Mouse (Mus musculus) hindbrain, embryonic 11.5 days (tissue): ENCODE results near the gene Map3k20. TPM values are rescaled to one million over a fixed set of nuclear protein-coding genes. Genes with fewer than 3 reads are reported as not detected.

Experiments used
- ATAC-seq: fragments of 200-750 bp; cut with Nextera tagmentation; 2 replicates; pipeline ENCODE4 v1.8.0; 2017; ENCODE audit warnings: mild to moderate bottlenecking, moderate TSS enrichment, moderate library complexity; ENCODE audit not compliant: low FRiP score
- DNase-seq: peaks from one replicate; pipeline ENCODE4 v3.0.0-alpha.2; 2015; ENCODE audit warnings: low spot score
- H3K27ac ChIP-seq: fragments of 300-500 bp; sonication (generic); 2 replicates; pipeline ENCODE4 v1.5.1; 2014; ENCODE audit warnings: mild to moderate bottlenecking, low read depth, low read length
- H3K27me3 ChIP-seq: fragments of 300-500 bp; sonication (generic); 2 replicates; pipeline ENCODE4 v1.6.1; 2014; ENCODE audit warnings: mild to moderate bottlenecking, low read length, moderate library complexity, mixed read lengths; ENCODE audit not compliant: control insufficient read depth, insufficient read depth
- H3K36me3 ChIP-seq: fragments of 300-500 bp; sonication (generic); 2 replicates; pipeline ENCODE4 v1.6.1; 2014; ENCODE audit warnings: mild to moderate bottlenecking, low read length, moderate library complexity, mixed read lengths; ENCODE audit not compliant: control insufficient read depth, insufficient read depth
- H3K4me1 ChIP-seq: fragments of 300-500 bp; sonication (generic); replicated peaks from 2 replicates; pipeline ENCODE4 v1.6.1; 2014; ENCODE audit warnings: low read length, mixed read lengths; ENCODE audit not compliant: control insufficient read depth, insufficient read depth
- H3K4me2 ChIP-seq: fragments of 300-500 bp; sonication (generic); replicated peaks from 2 replicates; pipeline ENCODE4 v1.6.1; 2014; ENCODE audit warnings: mild to moderate bottlenecking, low read depth, low read length
- H3K4me3 ChIP-seq: fragments of 300-500 bp; sonication (generic); 2 replicates; pipeline ENCODE4 v1.5.1; 2014; ENCODE audit warnings: low read depth, low read length
- H3K9ac ChIP-seq: fragments of 300-500 bp; sonication (generic); 2 replicates; pipeline ENCODE4 v1.6.1; 2014; ENCODE audit warnings: low read depth, low read length
- H3K9me3 ChIP-seq: fragments of 300-500 bp; sonication (generic); 2 replicates; pipeline ENCODE4 v1.6.1; 2016; ENCODE audit warnings: low read length; ENCODE audit not compliant: control insufficient read depth
- WGBS: fragments of 180-500 bp; shearing (Covaris S2); extraction: QIAGEN DNeasy Blood & Tissue Kit; methylation state at CpG from one replicate; pipeline ENCODE4 v1.1.7; 2014; 5-methylcytosine and 5-hydroxymethylcytosine counted together
- polyA plus RNA-seq: library from polyadenylated mRNA; unstranded; fragments of >200 nt; fragmentation: Nextera tagmentation; extraction: Ambion mirVana; gene quantifications from 2 replicates; pipeline ENCODE4 v1.2.1, GENCODE M21; 2014

Map3k20 gene
- 9.1 and 11.0 TPM in 2 replicates for polyA plus RNA-seq

DNA sequence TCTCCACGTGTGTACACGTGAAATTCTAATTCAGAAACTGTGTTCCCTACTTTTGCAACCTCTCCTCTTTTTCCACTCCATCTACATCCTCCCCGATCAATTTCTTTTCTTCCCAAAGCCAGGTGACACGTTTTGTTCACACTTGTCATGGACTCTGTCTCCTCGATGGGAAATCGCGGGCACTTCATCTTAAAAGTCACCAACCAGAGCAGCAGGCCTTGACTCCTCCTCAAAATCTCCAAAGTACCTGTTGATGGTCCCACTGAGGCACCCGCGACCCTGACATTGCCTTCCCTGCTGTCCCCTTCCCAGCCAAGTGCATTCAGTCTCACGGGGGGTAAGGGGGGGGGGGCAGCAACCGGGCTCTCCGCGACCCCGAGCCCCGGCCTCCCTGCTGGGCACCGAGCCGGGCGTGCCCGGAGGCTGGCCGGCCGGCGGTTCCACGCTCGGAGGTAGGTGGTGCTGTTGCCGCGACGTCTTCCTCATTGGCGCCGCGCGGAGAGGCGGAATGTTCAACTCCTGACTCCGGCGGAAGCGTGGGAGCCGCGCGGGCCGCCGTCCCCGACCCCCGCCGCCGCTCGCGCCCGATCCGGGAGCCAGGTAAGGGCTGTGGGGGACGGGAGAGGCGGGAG, at the start of gene Map3k20:
Map3k20 (plus strand) TSS at position 382 of the 632 bp plus-strand sequence.
- Histone ChIP-seq H3K9ac (peak within 1 kb of the TSS; percentile 83), H3K27me3 (no peaks in the 10 kb centered on the region), H3K4me2 (peak within 1 kb of the TSS; percentile 88), H3K27ac (no peak within 1 kb of the TSS), H3K4me1 (no peaks in the 10 kb centered on the region), H3K4me3 (peak within 1 kb of the TSS; percentile 83), H3K36me3 (no peaks in the 10 kb centered on the region), H3K9me3 (no peaks in the 10 kb centered on the region)
- WGBS: 3% methylated on average over 32 of the region's 50 CpGs
- DNase-seq (peak; percentile 82), ATAC-seq (peak; percentile 80)

DNA sequence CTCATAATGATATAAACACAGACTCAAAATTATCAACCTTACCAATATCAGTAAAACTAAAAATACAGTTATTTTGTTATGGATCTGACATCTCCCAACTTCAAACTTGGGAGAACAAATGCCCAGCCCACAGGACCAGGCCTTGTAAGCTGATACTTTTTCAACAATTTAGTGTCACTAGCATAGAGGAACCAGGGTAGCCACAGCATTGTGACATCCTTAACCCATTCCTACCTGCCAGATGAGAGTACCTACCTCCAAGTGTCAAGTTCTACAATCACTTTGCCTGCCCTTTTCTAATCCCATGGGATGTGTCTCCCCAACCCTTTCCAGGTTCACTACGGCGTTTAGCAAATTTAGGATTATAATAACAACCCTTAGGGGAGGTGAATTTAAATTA, 47.0 kb upstream of the Map3k20 start:
- WGBS: 89% methylated on average over 2 of the region's 2 CpGs
- no peaks in the 10 kb centered on the region for H3K27me3 ChIP-seq
- no peak overlapping the region for H3K4me3 ChIP-seq
- ATAC-seq (no peak), DNase-seq (no peak)
- no peaks in the 10 kb centered on the region for H3K36me3 ChIP-seq
- no peak overlapping the region for H3K27ac ChIP-seq
- no peaks in the 10 kb centered on the region for H3K4me1 ChIP-seq
- no peak overlapping the region for H3K9ac ChIP-seq
- H3K9me3 ChIP-seq: no peaks in the 10 kb centered on the region
- H3K4me2 ChIP-seq: no peak overlapping the region

- Histone ChIP-seq H3K27ac (no peak overlapping the region), H3K4me2 (no peak overlapping the region), H3K9ac (no peak overlapping the region), H3K4me3 (no peak overlapping the region), H3K4me1 (no peaks in the 10 kb centered on the region), H3K9me3 (no peaks in the 10 kb centered on the region), H3K27me3 (no peaks in the 10 kb centered on the region), H3K36me3 (no peaks in the 10 kb centered on the region)
- 77% methylated on average over 11 of the region's 11 CpGs for WGBS
- ATAC-seq (no peak), DNase-seq (no peak)
These were observed 46.5 kb upstream of the Map3k20 start for GRCm38 (mm10) chr2:72238925-72239324.

DNA sequence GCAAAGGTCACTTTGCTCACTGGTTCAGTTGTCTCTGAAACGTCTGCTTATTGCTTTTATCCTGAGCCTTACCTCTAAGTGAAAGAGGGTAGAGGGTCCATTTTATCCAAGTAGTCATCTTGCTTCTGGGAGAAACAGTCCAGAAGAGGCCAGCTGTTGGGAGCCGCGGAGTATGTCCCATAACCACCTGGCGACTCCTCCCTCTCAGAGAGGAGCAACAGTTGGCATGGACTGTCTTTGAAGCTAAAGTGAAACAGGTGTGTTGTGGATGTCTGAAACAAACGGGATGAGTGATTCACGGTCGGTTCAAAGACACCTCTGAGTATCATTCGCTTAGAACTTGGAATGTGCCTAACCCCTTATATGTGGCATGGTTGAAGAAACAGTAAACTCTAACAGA, 46.0 kb upstream of the Map3k20 start:
- no peak overlapping the region for H3K4me3 ChIP-seq
- no peak for DNase-seq
- no peaks in the 10 kb centered on the region for H3K9me3 ChIP-seq
- ATAC-seq: no peak
- no peak overlapping the region for H3K27ac ChIP-seq
- no peak overlapping the region for H3K4me2 ChIP-seq
- H3K27me3 ChIP-seq: no peaks in the 10 kb centered on the region
- no peak overlapping the region for H3K9ac ChIP-seq
- no peaks in the 10 kb centered on the region for H3K4me1 ChIP-seq
- WGBS: 87% methylated on average over 8 of the region's 8 CpGs
- H3K36me3 ChIP-seq: no peaks in the 10 kb centered on the region

DNA sequence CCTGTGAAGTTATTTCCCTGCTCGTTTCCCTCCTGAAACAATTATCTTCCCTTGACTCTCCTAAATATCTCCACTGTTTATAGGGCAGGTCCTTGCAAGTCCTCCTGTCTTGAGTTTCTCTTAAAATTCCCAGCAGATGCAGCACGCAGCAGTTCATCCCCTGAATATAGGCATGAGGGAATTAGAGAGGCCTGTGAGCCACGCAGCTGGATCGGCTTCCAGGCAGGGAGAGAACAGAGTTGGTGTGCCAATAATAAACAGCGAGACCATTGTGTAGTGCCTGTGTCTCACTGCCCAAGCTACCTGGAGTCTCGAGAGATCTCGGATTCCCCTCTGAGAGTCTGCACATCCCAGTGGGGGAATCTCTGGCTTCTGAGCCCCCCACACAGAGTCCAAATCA, 45.4 kb upstream of the Map3k20 start:
- Histone ChIP-seq H3K36me3 (no peaks in the 10 kb centered on the region), H3K4me1 (no peaks in the 10 kb centered on the region), H3K4me2 (no peak overlapping the region), H3K4me3 (no peak overlapping the region), H3K27ac (no peak overlapping the region), H3K27me3 (no peaks in the 10 kb centered on the region), H3K9ac (no peak overlapping the region), H3K9me3 (no peaks in the 10 kb centered on the region)
- WGBS: 68% methylated on average over 7 of the region's 7 CpGs
- no peak for ATAC-seq
- no peak for DNase-seq

- no peak for ATAC-seq
- no peak overlapping the region for H3K4me2 ChIP-seq
- WGBS: 81% methylated on average over 7 of the region's 7 CpGs
These were observed 44.7 kb upstream of the Map3k20 start for GRCm38 (mm10) chr2:72240691-72241090.

GRCm38 (mm10) chr2:72241714-72242472, 43.5 kb upstream of the Map3k20 start:
- H3K36me3 ChIP-seq: no peaks in the 10 kb centered on the region
- no peaks in the 10 kb centered on the region for H3K9me3 ChIP-seq
- no peaks in the 10 kb centered on the region for H3K27me3 ChIP-seq
- no peak overlapping the region for H3K4me3 ChIP-seq
- ATAC-seq (no peak), DNase-seq (peak; percentile 22)
- no peak overlapping the region for H3K27ac ChIP-seq
- 51% methylated on average over 14 of the region's 14 CpGs for WGBS
- peak overlapping the region; percentile 8; the same call in 1 of the 2 replicates for H3K4me2 ChIP-seq
- no peaks in the 10 kb centered on the region for H3K4me1 ChIP-seq
- no peak overlapping the region for H3K9ac ChIP-seq

More at GRCm38 (mm10) chr2:72240691-72241090, 44.7 kb upstream of the Map3k20 start:
- Histone ChIP-seq H3K4me1 (no peaks in the 10 kb centered on the region), H3K27me3 (no peaks in the 10 kb centered on the region), H3K27ac (no peak overlapping the region), H3K36me3 (no peaks in the 10 kb centered on the region), H3K9ac (no peak overlapping the region), H3K4me3 (no peak overlapping the region), H3K9me3 (no peaks in the 10 kb centered on the region)
- DNase-seq: no peak

DNA sequence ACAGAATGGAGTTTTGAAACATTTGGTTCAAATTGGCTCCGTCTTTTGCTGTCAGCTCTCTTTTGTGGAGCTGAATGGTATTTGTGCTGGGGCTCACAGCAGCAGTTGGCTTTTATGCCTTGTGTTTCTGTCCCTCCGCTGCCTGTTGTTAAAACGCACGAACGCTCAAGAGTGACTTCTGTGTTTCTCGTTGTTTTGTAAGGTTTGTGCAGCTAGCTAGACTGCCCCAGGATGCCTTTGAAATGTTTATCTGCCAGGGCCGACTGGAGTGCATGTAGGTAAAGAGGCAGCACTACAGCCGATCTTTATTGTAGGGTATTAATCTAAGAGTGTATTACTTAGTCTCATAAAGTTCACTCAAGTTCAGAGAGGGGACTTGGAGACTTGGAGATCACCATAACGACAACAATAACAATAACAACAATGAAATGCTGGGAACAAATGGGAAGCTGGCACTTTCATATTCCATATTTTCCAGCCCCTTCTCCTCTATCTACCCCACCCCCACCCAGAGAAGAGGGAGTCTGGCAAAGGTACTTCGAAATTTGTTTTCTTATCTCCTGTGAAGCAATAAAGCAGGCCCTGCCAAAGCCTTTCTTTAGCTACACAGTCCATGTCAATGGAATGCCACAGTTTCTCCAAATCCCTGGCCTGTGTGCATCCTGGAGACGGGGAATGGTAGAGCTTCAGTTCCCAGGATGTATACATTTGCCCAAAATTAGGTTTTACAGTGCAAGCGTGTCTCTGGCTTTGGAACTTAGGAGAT, 42.3 kb upstream of the Map3k20 start:
- Histone ChIP-seq H3K27me3 (no peaks in the 10 kb centered on the region), H3K9me3 (no peaks in the 10 kb centered on the region), H3K36me3 (no peaks in the 10 kb centered on the region), H3K4me2 (no peak overlapping the region), H3K27ac (no peak overlapping the region), H3K4me3 (no peak overlapping the region), H3K4me1 (no peaks in the 10 kb centered on the region), H3K9ac (no peak overlapping the region)
- DNase-seq (no peak), ATAC-seq (no peak)
- 39% methylated on average over 12 of the region's 12 CpGs for WGBS
